Mouse (Mus musculus) midbrain, embryonic 10.5 days (tissue): Measurements from ENCODE around the gene Szt2. TPM values are rescaled to one million over a fixed set of nuclear protein-coding genes. Genes with fewer than 3 reads are reported as not detected.

Source experiments
- DNase-seq: peaks from one replicate; pipeline ENCODE4 v3.0.0-alpha.2; 2017; ENCODE audit warnings: low spot score
- H3K27ac ChIP-seq: fragments of 300-500 bp; sonication (generic); replicated peaks from 2 replicates; pipeline ENCODE4 v1.5.1; 2016; ENCODE audit warnings: mild to moderate bottlenecking
- H3K27me3 ChIP-seq: fragments of 300-500 bp; sonication (generic); 2 replicates; pipeline ENCODE4 v1.6.1; 2016; ENCODE audit warnings: low read depth, mild to moderate bottlenecking; ENCODE audit not compliant: poor library complexity, severe bottlenecking
- H3K36me3 ChIP-seq: fragments of 300-500 bp; sonication (generic); 2 replicates; pipeline ENCODE4 v1.6.1; 2016; ENCODE audit warnings: mild to moderate bottlenecking, moderate library complexity
- H3K4me1 ChIP-seq: fragments of 300-500 bp; sonication (generic); 2 replicates; pipeline ENCODE4 v1.6.1; 2016
- H3K4me3 ChIP-seq: fragments of 300-500 bp; sonication (generic); 2 replicates; pipeline ENCODE4 v1.5.1; 2016; ENCODE audit warnings: mild to moderate bottlenecking, moderate library complexity
- H3K9me3 ChIP-seq: fragments of 300-500 bp; sonication (generic); replicated peaks from 2 replicates; pipeline ENCODE4 v1.6.1; 2016; ENCODE audit warnings: mild to moderate bottlenecking
- WGBS: fragments of 180-500 bp; shearing (Covaris S2); methylation state at CpG from one replicate; pipeline ENCODE4 v1.1.7; 2016; 5-methylcytosine and 5-hydroxymethylcytosine counted together
- polyA plus RNA-seq: library from polyadenylated mRNA; unstranded; fragments of >200 nt; fragmentation: Nextera tagmentation; extraction: Ambion mirVana; gene quantifications from 2 replicates; pipeline ENCODE4 v1.2.1, GENCODE M21; 2016

The Szt2 gene
- polyA plus RNA-seq, 1 experiment from 2014 or later: 6.4 TPM

DNA sequence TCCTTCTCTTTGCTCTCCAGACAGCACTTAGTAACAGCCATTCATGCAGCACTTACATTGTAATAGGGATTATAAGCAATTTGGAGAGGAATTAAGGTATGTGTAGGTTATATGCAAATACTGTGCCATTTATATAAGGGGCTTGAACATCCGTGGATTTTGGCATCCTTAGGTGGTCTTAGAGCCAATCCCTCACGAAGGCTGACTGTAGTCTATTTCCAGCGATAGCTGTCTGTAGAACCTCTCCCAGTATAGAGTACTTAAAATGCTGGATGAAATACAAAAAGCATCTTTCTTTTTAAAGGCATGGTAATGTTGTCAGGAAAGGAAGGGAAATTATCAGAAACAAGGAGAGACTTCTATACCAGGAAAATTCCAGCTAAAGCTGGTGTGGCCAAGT, 67.6 kb downstream of the Szt2 start:
- Histone ChIP-seq H3K36me3 (no peaks in the 10 kb centered on the region), H3K4me3 (no peak overlapping the region), H3K9me3 (no peaks in the 10 kb centered on the region), H3K27ac (no peak overlapping the region), H3K4me1 (no peaks in the 10 kb centered on the region), H3K27me3 (no peaks in the 10 kb centered on the region)
- DNase-seq: no peak
- 84% methylated on average over 3 of the region's 3 CpGs for WGBS

DNA sequence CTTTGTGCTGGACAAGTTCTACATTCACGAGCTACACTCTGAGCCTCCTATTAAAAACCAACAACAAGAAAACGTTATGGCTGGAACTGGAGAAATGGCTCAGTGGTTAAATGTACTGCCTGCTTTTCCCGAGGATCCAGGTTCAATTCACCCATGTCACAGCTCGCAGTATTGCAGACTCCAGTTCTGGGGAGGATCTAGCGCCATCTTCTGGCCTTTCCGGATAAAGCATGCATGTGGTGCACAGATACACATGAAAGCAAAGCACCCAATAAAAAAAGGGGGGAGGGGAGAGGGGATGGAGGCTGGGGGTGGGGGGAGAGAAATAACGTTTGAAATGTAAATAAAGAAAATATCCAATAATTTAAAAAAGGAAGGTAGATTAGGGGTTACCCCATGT, 72.4 kb downstream of the Szt2 start:
- Histone ChIP-seq H3K36me3 (no peaks in the 10 kb centered on the region), H3K9me3 (no peaks in the 10 kb centered on the region), H3K4me3 (no peak overlapping the region), H3K4me1 (no peaks in the 10 kb centered on the region), H3K27ac (no peak overlapping the region), H3K27me3 (no peaks in the 10 kb centered on the region)
- DNase-seq: peak; percentile 78
- 22% methylated on average over 7 of the region's 7 CpGs for WGBS

- Histone ChIP-seq H3K9me3 (no peaks in the 10 kb centered on the region), H3K27me3 (no peaks in the 10 kb centered on the region), H3K36me3 (no peaks in the 10 kb centered on the region), H3K4me1 (no peaks in the 10 kb centered on the region), H3K27ac (no peak overlapping the region), H3K4me3 (no peak overlapping the region)
- no peak for DNase-seq
- WGBS: 79% methylated on average over 4 of the region's 4 CpGs
Measured at GRCm38 (mm10) chr4:118335991-118336390, 73.1 kb downstream of the Szt2 start.

GRCm38 (mm10) chr4:118331777-118332176, 77.3 kb downstream of the Szt2 start:
- WGBS: 75% methylated on average over 4 of the region's 4 CpGs
- Histone ChIP-seq H3K4me3 (no peak overlapping the region), H3K9me3 (no peaks in the 10 kb centered on the region), H3K36me3 (no peaks in the 10 kb centered on the region), H3K4me1 (no peaks in the 10 kb centered on the region), H3K27me3 (no peaks in the 10 kb centered on the region), H3K27ac (no peak overlapping the region)
- DNase-seq: no peak

DNA sequence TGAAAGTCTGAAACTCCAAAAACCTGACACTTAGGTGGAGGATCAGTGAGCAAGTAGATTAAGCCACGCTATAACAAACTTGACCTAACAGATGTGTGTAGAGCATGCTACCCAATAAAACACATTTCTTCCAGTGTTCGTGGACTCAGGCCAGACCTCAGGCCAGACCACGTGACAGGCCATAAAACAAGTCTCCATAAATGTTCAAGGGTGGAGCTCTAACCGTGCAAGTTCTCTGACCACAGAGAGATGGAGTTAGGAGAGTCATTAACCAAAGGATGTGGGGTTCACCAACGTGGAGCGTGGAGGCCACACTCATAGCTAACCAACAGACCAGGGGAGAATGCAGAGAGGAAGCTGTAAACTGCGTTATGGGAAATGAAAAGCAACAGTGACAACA, 82.6 kb downstream of the Szt2 start:
- no peaks in the 10 kb centered on the region for H3K4me1 ChIP-seq
- 82% methylated on average over 7 of the region's 7 CpGs for WGBS
- no peak for DNase-seq
- H3K27ac ChIP-seq: no peak overlapping the region
- H3K36me3 ChIP-seq: no peaks in the 10 kb centered on the region
- no peaks in the 10 kb centered on the region for H3K27me3 ChIP-seq
- H3K4me3 ChIP-seq: no peak overlapping the region
- no peaks in the 10 kb centered on the region for H3K9me3 ChIP-seq

DNA sequence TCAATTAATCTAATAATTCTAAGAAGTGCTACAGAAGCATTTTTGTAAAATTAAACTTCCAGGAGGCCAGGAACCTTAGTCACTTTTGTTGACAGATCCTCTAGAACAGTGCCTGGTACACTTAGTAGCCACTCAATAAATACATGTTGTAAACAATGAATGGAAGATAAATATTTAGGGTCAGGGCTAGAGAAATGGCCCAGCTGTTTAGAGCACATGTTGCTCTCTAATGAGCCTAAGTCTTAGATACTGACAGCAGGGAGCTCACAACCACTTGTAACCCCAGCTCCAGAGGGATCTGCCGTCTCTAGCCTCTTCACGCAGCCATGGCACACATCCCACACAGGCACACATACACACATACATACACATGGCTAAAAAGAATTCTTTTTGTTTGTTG, 88.4 kb downstream of the Szt2 start:
- no peaks in the 10 kb centered on the region for H3K9me3 ChIP-seq
- no peak overlapping the region for H3K27ac ChIP-seq
- H3K4me3 ChIP-seq: no peak overlapping the region
- H3K4me1 ChIP-seq: peaks cover 8% of the 10 kb centered on the region
- DNase-seq: no peak
- 87% methylated on average over 2 of the region's 2 CpGs for WGBS
- H3K36me3 ChIP-seq: no peaks in the 10 kb centered on the region
- no peaks in the 10 kb centered on the region for H3K27me3 ChIP-seq

DNA sequence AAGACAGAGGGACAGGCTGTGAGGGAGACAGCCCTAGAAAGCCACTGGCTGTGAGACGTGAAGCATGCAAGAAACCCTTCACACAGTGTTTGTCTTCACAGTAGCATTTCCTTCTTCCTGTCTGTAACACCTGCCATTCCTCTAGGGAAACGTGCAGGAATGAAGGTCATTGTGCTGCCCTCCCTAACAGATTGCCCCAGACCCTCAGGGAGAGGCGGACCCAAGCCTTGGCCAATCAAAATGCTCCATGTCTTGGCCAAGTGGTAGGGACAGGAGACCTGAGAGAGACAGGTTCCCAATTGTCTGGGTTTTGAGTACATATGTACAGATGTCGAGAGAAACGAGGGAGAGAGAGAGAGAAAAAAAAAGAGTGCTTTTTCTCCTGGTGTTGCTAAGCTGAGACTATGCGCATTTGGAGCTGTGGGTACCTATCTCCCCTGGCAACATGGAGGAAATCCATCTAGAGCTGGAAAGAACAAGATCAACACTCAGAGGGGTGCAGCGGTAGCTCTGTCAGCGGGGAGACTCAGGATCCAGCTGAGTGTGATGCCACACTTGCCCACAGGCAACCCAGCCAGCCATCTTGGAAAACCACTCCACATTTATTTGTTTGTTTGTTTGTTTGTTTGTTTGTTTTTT, 89.2 kb downstream of the Szt2 start:
- DNase-seq: no peak
- H3K4me1 ChIP-seq: peaks cover 15% of the 10 kb centered on the region
- H3K27me3 ChIP-seq: no peaks in the 10 kb centered on the region
- no peaks in the 10 kb centered on the region for H3K36me3 ChIP-seq
- WGBS: 44% methylated on average over 8 of the region's 8 CpGs
- no peak overlapping the region for H3K27ac ChIP-seq
- no peaks in the 10 kb centered on the region for H3K9me3 ChIP-seq
- no peak overlapping the region for H3K4me3 ChIP-seq

- Histone ChIP-seq H3K36me3 (no peaks in the 10 kb centered on the region), H3K4me3 (no peak overlapping the region), H3K9me3 (no peaks in the 10 kb centered on the region), H3K27ac (no peak overlapping the region), H3K27me3 (no peaks in the 10 kb centered on the region), H3K4me1 (peaks cover 15% of the 10 kb centered on the region)
- no peak for DNase-seq
- 80% methylated on average over 4 of the region's 4 CpGs for WGBS
Measured at GRCm38 (mm10) chr4:118316662-118317061, 92.4 kb downstream of the Szt2 start.

DNA sequence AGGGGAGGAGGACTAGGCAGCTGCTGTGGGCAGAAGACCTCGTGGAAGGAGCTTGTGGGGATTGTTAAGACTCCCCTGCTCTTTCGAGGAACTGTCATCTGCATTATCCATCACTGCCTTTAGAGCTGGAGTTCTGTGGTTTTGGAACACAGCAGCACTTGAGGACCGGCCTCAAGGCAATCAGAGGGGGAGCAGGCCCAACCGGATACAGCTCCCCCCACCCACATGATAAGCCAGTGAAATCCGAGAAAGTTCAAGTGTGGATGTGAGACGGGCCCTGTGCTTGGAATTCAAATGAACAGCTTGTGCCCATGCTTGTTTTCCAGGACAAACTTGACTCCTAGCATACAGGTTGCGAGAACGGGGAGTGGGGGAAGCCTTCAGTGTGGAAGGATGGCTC, 93.8 kb downstream of the Szt2 start:
- no peaks in the 10 kb centered on the region for H3K9me3 ChIP-seq
- H3K4me3 ChIP-seq: no peak overlapping the region
- H3K4me1 ChIP-seq: peaks cover 15% of the 10 kb centered on the region
- DNase-seq: no peak
- H3K36me3 ChIP-seq: no peaks in the 10 kb centered on the region
- no peaks in the 10 kb centered on the region for H3K27me3 ChIP-seq
- H3K27ac ChIP-seq: no peak overlapping the region
- WGBS: 70% methylated on average over 8 of the region's 8 CpGs

Other genes with a start within 250 kb of the Szt2 start
- 26.3 and 38.4 TPM in 2 replicates for gene Kdm4a, start 229.2 kb downstream of the Szt2 start, polyA plus RNA-seq
- 94.4 and 103 TPM in 2 replicates for gene Ptprf, start 117.9 kb downstream of the Szt2 start, polyA plus RNA-seq
- gene Med8, start 64 bp upstream of the Szt2 start, polyA plus RNA-seq: 160 and 170 TPM in 2 replicates
- 45.3 and 47.0 TPM in 2 replicates for gene Elovl1, start 18.8 kb upstream of the Szt2 start, polyA plus RNA-seq
- gene Cdc20, start 28.1 kb upstream of the Szt2 start, polyA plus RNA-seq: 403 and 424 TPM in 2 replicates
- 1.0 and 1.8 TPM in 2 replicates for gene Mpl, start 48.2 kb upstream of the Szt2 start, polyA plus RNA-seq
- 13.1 and 15.8 TPM in 2 replicates for gene Tie1, start 80.8 kb upstream of the Szt2 start, polyA plus RNA-seq
- 0.52 and 0.53 TPM in 2 replicates for gene 2610528J11Rik, start 117.7 kb upstream of the Szt2 start, polyA plus RNA-seq
- gene Tmem125, start 134.8 kb upstream of the Szt2 start, polyA plus RNA-seq: 0.28 and 0.30 TPM in 2 replicates
- 0.70 and 0.75 TPM in 2 replicates for gene Cfap57, start 211.5 kb upstream of the Szt2 start, polyA plus RNA-seq
- gene Ebna1bp2, start 211.5 kb upstream of the Szt2 start, polyA plus RNA-seq: 187 and 192 TPM in 2 replicates
- gene Olfr62, start 249.7 kb upstream of the Szt2 start, polyA plus RNA-seq: not detected in 2 replicates